Mouse (Mus musculus): Measurements from ENCODE around the gene Bean1. TPM values are rescaled to one million over a fixed set of nuclear protein-coding genes. Genes with fewer than 3 reads are reported as not detected.

The Bean1 gene
- total RNA-seq, 1 experiment from 2014 or later, result 0.12 TPM

- ATAC-seq (ENCODE audit: extremely low read depth, insufficient number of reproducible peaks, low FRiP score, poor library complexity, severe bottlenecking), result no peak
Measured at GRCm38 (mm10) chr8:104160731-104161130, 9.5 kb upstream of the Bean1 start.

- no peak for ATAC-seq (ENCODE audit: extremely low read depth, insufficient number of reproducible peaks, low FRiP score, poor library complexity, severe bottlenecking)
Measured at GRCm38 (mm10) chr8:104169461-104169860, 781 bp upstream of the Bean1 start.

DNA sequence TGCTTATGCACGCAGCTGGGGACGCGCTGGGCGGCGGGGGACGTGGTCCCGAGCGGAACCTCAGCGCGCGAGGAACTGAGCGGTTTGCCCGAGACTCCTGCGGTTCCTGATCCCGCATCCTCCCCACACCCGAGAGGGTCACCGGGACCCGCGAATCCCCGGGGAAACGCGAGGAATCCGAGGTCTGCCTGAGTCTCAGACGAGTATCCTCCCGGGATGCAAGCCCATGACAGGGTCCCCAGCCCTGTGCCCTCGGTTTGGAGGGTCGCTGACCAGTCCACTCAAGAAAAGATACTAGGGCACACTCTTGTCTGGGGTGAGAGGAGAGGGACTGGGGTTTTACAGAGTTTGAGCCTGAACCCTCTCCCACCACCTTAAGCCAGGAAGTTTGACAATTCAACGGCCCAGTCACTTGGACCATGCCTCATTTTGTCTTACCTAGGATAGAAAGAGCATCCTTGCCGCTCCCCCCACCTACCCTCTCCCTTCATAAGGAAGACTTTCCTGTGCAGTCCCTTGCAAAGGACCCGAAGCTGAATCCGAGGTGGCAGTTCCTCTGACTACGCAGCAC is 893 bp downstream of the Bean1 start:
- no peak for ATAC-seq (ENCODE audit: extremely low read depth, insufficient number of reproducible peaks, low FRiP score, poor library complexity, severe bottlenecking)

- no peak for ATAC-seq (ENCODE audit: extremely low read depth, insufficient number of reproducible peaks, low FRiP score, poor library complexity, severe bottlenecking)
Measured at GRCm38 (mm10) chr8:104172420-104172819, 2.2 kb downstream of the Bean1 start.

- no peak for ATAC-seq (ENCODE audit: extremely low read depth, insufficient number of reproducible peaks, low FRiP score, poor library complexity, severe bottlenecking)
Measured at GRCm38 (mm10) chr8:104175848-104176527, 5.7 kb downstream of the Bean1 start.

- no peak for ATAC-seq (ENCODE audit: extremely low read depth, insufficient number of reproducible peaks, low FRiP score, poor library complexity, severe bottlenecking)
Measured at GRCm38 (mm10) chr8:104177054-104177453, 6.8 kb downstream of the Bean1 start.

DNA sequence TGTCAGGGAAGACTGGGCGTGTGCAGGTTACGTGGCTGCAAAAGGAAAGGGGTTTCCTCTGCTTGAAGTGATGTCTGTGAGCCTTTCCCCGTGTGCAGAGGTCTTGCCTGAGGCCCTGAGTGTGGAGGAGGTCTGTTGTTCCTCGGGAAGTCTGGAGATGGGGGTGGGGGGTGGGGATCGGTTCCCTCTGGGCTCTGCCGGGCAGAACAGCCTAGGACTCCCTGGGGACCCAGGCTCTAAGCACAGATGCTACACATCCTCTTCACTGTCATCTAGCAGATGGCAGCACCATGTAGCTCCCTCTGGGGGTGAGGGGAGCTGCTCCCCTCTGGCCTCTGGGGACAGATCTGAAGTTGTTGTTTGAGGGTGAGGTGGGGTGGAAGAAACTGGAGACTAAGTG is 14.7 kb downstream of the Bean1 start:
- ATAC-seq (ENCODE audit: extremely low read depth, insufficient number of reproducible peaks, low FRiP score, poor library complexity, severe bottlenecking), result no peak

- ATAC-seq (ENCODE audit: extremely low read depth, insufficient number of reproducible peaks, low FRiP score, poor library complexity, severe bottlenecking), result no peak
Measured at GRCm38 (mm10) chr8:104186827-104187226, 16.6 kb downstream of the Bean1 start.

DNA sequence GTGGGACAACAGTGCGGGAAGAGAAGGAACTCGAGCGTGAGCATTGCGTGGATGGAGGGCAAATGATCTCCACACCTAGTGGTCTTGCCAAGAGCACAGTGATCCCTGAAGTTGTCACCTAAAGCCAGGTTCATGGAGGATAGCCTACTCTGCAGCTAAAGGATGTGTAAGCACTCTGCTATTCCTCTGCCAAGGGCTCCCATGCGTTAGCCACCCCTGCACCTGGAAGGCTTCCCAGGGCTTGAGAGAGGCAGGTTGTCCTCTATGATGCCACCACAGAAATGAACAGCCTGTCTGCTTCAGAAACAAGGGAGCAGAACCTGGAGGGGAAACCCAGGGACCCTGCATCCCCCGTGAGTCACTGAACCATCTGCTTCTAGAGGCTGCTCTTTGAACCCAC is 17.4 kb downstream of the Bean1 start:
- ATAC-seq (ENCODE audit: extremely low read depth, insufficient number of reproducible peaks, low FRiP score, poor library complexity, severe bottlenecking), result no peak

- no peak for ATAC-seq (ENCODE audit: extremely low read depth, insufficient number of reproducible peaks, low FRiP score, poor library complexity, severe bottlenecking)
Measured at GRCm38 (mm10) chr8:104188459-104188858, 18.2 kb downstream of the Bean1 start.

- no peak for ATAC-seq (ENCODE audit: extremely low read depth, insufficient number of reproducible peaks, low FRiP score, poor library complexity, severe bottlenecking)
Measured at GRCm38 (mm10) chr8:104190777-104191468, 20.7 kb downstream of the Bean1 start.

- ATAC-seq (ENCODE audit: extremely low read depth, insufficient number of reproducible peaks, low FRiP score, poor library complexity, severe bottlenecking), result 0 out of 2 replicates have a peak, but pooled peaks have one; percentile 46
Measured at GRCm38 (mm10) chr8:104191496-104191895, 21.3 kb downstream of the Bean1 start.

GRCm38 (mm10) chr8:104199802-104200201 is 29.6 kb downstream of the Bean1 start:
- peak; percentile 16; the same call in 1 of the 2 replicates for ATAC-seq (ENCODE audit: extremely low read depth, insufficient number of reproducible peaks, low FRiP score, poor library complexity, severe bottlenecking)

DNA sequence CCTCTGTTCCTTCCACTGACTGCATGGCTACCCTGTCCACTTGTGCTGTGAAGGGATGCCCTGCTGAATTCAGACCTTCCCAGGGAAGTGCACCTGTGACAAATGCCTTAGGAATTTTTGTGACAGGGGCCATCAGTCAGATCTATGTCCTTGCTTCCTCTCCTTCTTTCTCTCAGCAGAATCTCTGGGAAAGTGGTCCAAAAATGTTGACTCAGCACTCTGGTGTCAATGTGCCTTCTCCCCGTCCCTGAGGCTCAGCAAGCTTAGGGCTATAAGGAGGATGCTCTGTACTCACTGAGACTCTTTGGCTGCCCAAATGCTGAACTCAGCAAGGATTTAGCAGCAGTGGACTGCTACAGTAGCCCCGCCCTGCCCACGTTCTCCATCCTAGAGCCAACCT is 31.4 kb downstream of the Bean1 start:
- no peak for ATAC-seq (ENCODE audit: extremely low read depth, insufficient number of reproducible peaks, low FRiP score, poor library complexity, severe bottlenecking)

- no peak for ATAC-seq (ENCODE audit: extremely low read depth, insufficient number of reproducible peaks, low FRiP score, poor library complexity, severe bottlenecking)
Measured at GRCm38 (mm10) chr8:104202320-104202719, 32.1 kb downstream of the Bean1 start.

DNA sequence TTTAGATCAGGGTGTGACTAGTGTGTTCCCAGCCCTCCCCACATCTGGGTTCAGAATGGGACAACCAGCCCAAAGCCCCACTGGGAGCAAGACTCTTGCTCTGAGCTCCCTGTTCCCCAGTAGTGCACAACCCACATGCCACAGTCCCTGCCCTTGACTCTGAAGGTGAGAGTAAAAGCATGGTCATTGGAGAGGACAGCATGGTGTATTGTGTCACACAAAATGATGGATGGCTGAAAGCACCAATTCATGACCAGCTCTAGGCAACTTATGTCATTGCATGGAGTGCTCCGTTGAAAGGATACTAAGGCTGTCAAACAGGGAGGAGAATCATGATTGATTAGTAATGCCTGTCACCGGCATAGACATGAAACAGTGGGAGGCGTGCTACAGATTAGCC is 35.0 kb downstream of the Bean1 start:
- ATAC-seq (ENCODE audit: extremely low read depth, insufficient number of reproducible peaks, low FRiP score, poor library complexity, severe bottlenecking), result no peak

- ATAC-seq (ENCODE audit: extremely low read depth, insufficient number of reproducible peaks, low FRiP score, poor library complexity, severe bottlenecking), result no peak
Measured at GRCm38 (mm10) chr8:104217601-104218000, 47.4 kb downstream of the Bean1 start.

DNA sequence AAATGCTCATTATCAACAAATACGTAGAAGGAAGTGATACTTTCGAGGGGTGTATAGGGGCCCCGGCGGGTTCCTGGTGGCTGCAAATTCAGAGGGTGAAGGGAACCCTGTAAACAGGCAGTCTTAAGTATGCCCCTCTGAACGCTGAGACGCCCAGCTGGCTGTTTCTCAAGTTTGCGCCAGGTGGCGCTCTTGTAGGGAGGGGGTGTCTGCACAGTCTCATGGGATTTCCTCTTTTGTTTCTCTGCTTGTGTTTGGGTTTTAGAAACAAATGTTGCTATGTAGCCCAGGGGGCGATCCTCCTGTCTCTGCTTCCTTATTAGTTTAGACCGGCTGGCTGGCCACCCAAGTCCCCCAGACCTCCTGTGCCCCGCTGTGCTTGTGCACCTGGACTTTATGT is 48.8 kb downstream of the Bean1 start:
- ATAC-seq (ENCODE audit: extremely low read depth, insufficient number of reproducible peaks, low FRiP score, poor library complexity, severe bottlenecking), result peak; percentile 69

DNA sequence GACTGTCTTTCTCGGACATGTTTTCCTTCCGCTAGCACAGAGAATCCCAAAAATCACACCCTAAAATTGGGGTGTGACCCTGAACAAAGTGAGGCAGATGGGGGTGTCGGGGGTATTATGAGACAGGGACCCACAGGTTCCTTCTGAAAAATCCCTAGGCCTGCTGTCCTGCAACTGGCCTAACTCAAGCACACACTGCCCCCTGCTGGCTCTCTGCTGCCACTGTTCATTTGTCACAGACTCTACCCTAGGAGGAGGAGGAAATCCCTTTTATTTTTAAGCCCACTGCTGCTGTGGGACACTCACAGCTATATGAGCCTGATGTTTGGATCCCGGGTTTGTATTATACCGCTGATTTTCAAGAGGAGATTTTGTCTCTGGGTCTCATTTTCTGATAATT is 49.6 kb downstream of the Bean1 start:
- peak; percentile 62 for ATAC-seq (ENCODE audit: extremely low read depth, insufficient number of reproducible peaks, low FRiP score, poor library complexity, severe bottlenecking)

DNA sequence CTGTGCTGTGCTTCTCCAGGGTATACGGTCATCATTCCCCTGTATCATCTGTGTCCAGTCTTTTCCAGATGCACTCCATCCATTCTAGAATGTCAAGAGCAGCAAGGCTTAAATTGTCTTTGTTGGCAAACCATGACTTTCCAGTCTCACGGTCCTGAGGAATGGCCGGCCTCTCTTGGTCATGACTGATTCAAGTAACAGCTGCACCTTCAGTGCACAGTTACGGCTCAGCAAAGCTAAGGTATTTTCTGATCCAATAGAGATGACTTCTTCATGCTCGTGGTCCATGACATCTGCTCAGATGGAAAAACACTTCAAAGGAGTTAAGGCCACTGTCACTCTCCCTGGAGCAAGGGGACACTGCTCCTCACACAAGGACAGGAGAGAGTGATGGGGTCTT is 56.8 kb downstream of the Bean1 start:
- no peak for ATAC-seq (ENCODE audit: extremely low read depth, insufficient number of reproducible peaks, low FRiP score, poor library complexity, severe bottlenecking)
